15 mouse cellular contexts compared by ENCODE assay signal in genomic region chr9:63657167-63657566, GRCm38 (mm10). TPM values are rescaled to one million over a fixed set of nuclear protein-coding genes. Genes with fewer than 3 reads are reported as not detected.
DNase-seq lines count a peak whose midpoint lies in the region; ATAC-seq and TF ChIP-seq lines count a peak whose summit lies in the region.
"Had no signal": no experiment of that assay in that cellular context is flagged by ENCODE, and none has a peak within 500 bp of the region (broad histone marks: within the 10 kb centered on the region; RNA-seq: fewer than 3 reads in every experiment).

No protein-coding gene starts in this region.

- H3K4me1 ChIP-seq in heart, adult 2 months (ENCODE audit: control insufficient read depth, insufficient read depth, low read length) = peaks cover 15% of the 10 kb centered on the region
- peaks cover 17% of the 10 kb centered on the region; the same call in 1 of the 2 replicates for H3K4me1 ChIP-seq in lung, postnatal 0 days (ENCODE audit: insufficient read depth, low read depth, low read length)
- H3K4me1 ChIP-seq: liver, embryonic 12.5 days had no signal

- no peaks in the 10 kb centered on the region for H3K9me3 ChIP-seq in lung, postnatal 0 days (ENCODE audit: low read length)
- H3K9me3 ChIP-seq: embryonic facial prominence, embryonic 15.5 days; hindbrain, embryonic 15.5 days; liver, embryonic 12.5 days; midbrain, embryonic 13.5 days had no signal

- intact Hi-C loops in heart, adult 2 months (cut with DNase I) = no loop called here
- intact Hi-C loops in heart, postnatal 10 days (cut with DNase I) = no loop called here

- no peak overlapping the region for H3K4me2 ChIP-seq in lung, postnatal 0 days (replicated peaks; ENCODE audit: low read depth, low read length)
- H3K4me2 ChIP-seq: embryonic facial prominence, embryonic 15.5 days; hindbrain, embryonic 15.5 days; liver, embryonic 12.5 days; midbrain, embryonic 13.5 days had no signal

- TF ChIP-seq POLR2A in heart, adult 2 months (IDR thresholded peaks at IDR 0.05; ENCODE audit: insufficient read depth, low read depth, low read length) = no peak

- no peaks in the 10 kb centered on the region for H3K27me3 ChIP-seq in heart, adult 2 months (ENCODE audit: control insufficient read depth, insufficient read depth, low read length)
- H3K27me3 ChIP-seq in lung, postnatal 0 days (replicated peaks; ENCODE audit: insufficient read depth, low read length) = no peaks in the 10 kb centered on the region
- H3K27me3 ChIP-seq: embryonic facial prominence, embryonic 15.5 days; hindbrain, embryonic 15.5 days; liver, embryonic 12.5 days; midbrain, embryonic 13.5 days had no signal

- H3K27ac ChIP-seq in heart, adult 2 months = peak overlapping the region; percentile 17; the same call in 1 of the 2 replicates
- 0 out of 2 replicates have a peak overlapping the region, but pooled peaks have one; percentile 32 for H3K27ac ChIP-seq in lung, postnatal 0 days (ENCODE audit: low read length)
- H3K27ac ChIP-seq: embryonic facial prominence, embryonic 15.5 days; hindbrain, embryonic 15.5 days; liver, embryonic 12.5 days; midbrain, embryonic 13.5 days had no signal

- ATAC-seq in lung, postnatal 0 days = peak; percentile 68
- ATAC-seq in inflammation-experienced regulatory T-cells, adult 6 months = no peak
- ATAC-seq: activated CD4-positive, CD25-positive, alpha-beta regulatory T cell, adult 4 months; liver, embryonic 12.5 days; midbrain, embryonic 13.5 days had no signal

- DNase-seq in heart, adult 2 months = peak; percentile 39 to 53
- no peak for DNase-seq in heart, postnatal 10 days
- peak; percentile 40 to 57 for DNase-seq in adrenal gland, postnatal 36 days
- peak; percentile 53 for DNase-seq in kidney, adult 9 months
- peak; percentile 67 for DNase-seq in lung, postnatal 0 days (ENCODE audit: low spot score)
- DNase-seq in right cerebral cortex, adult 2 months (ENCODE audit: low spot score in 2 of 2) = no peak
- DNase-seq in thymus, postnatal 10 days (ENCODE audit: low spot score in 2 of 2) = no peak
- DNase-seq: cerebellum, adult 8-10 months had no signal

- no peaks in the 10 kb centered on the region for H3K79me2 ChIP-seq in heart, adult 2 months (replicated peaks; ENCODE audit: control insufficient read depth, insufficient read depth, low read length)

- TF ChIP-seq CTCF in heart, adult 2 months (IDR thresholded peaks at IDR 0.05) = no peak
- no peak for TF ChIP-seq CTCF in lung, postnatal 0 days (IDR thresholded peaks at IDR 0.05)

- H3K9ac ChIP-seq in heart, adult 2 months (ENCODE audit: low read depth, low read length) = no peak overlapping the region
- H3K9ac ChIP-seq in lung, postnatal 0 days (replicated peaks; ENCODE audit: low read depth) = no peak overlapping the region
- H3K9ac ChIP-seq: embryonic facial prominence, embryonic 15.5 days; hindbrain, embryonic 15.5 days; liver, embryonic 12.5 days; midbrain, embryonic 13.5 days had no signal

- H3K4me3 ChIP-seq in heart, adult 2 months = no peak overlapping the region
- H3K4me3 ChIP-seq in lung, postnatal 0 days (ENCODE audit: low read depth, low read length) = no peak overlapping the region
- H3K4me3 ChIP-seq: embryonic facial prominence, embryonic 15.5 days; hindbrain, embryonic 15.5 days; liver, embryonic 12.5 days; midbrain, embryonic 13.5 days had no signal

- no peaks in the 10 kb centered on the region for H3K36me3 ChIP-seq in heart, adult 2 months (ENCODE audit: control insufficient read depth, insufficient read depth, low read length)
- peaks cover 5% of the 10 kb centered on the region for H3K36me3 ChIP-seq in lung, postnatal 0 days (ENCODE audit: insufficient read depth, low read length)
- H3K36me3 ChIP-seq: hindbrain, embryonic 15.5 days had no signal

- TF ChIP-seq EP300 in heart, adult 2 months (IDR thresholded peaks at IDR 0.05; ENCODE audit: insufficient read depth, low read depth, low read length) = no peak
- peak; percentile 79 for TF ChIP-seq EP300 in lung, postnatal 0 days (IDR thresholded peaks at IDR 0.05)

- 18% methylated on average over 4 of the region's 4 CpGs for WGBS in heart, adult 2 months
- 21% methylated on average over 4 of the region's 4 CpGs for whole genome bisulfite sequencing in lung, postnatal 0 days

RNA-seq across cellular contexts. Expression of gene Aagab, which starts 54.7 kb away (rescaled TPM):
- 10 to 100 TPM; 17.0 to 19.2 TPM for total RNA-seq in heart, adult 2 months (2021)
- polyA plus RNA-seq in heart, adult 2 months (2012; rRNA removed) = 6.8 and 10.9 TPM in 2 replicates
- 10 to 100 TPM; 20.6 to 24.8 TPM for total RNA-seq in heart, postnatal 10 days (2021)
- 10 to 100 TPM; 33.4 to 34.6 TPM for total RNA-seq in adrenal gland, postnatal 36 days (2021)
- polyA plus RNA-seq in lung, postnatal 0 days (2015; fragmentation: Nextera tagmentation; extraction: Ambion mirVana) = 17.0 and 20.5 TPM in 2 replicates
- 10 to 100 TPM; 31.0 to 49.0 (median 47.8) TPM for polyA plus RNA-seq in inflammation-experienced regulatory T-cells, adult 6 months (2017; shearing (Covaris generic))

RNA-seq across cellular contexts. Expression of gene Iqch, which starts 54.9 kb away (rescaled TPM):
- not detected for total RNA-seq in heart, adult 2 months (2021)
- polyA plus RNA-seq in heart, adult 2 months (2012; rRNA removed) = 0.06 TPM in 1 of 2 replicates, not detected in the other
- total RNA-seq in heart, postnatal 10 days (2021) = not detected
- not detected for total RNA-seq in adrenal gland, postnatal 36 days (2021)
- polyA plus RNA-seq in lung, postnatal 0 days (2015; fragmentation: Nextera tagmentation; extraction: Ambion mirVana) = 0.06 and 0.24 TPM in 2 replicates
- not detected for polyA plus RNA-seq in inflammation-experienced regulatory T-cells, adult 6 months (2017; shearing (Covaris generic))
- polyA plus RNA-seq: activated CD4-positive, CD25-positive, alpha-beta regulatory T cell, adult 4 months; liver, embryonic 12.5 days; small intestine, adult 2 months had no signal

Comparison
In these comparisons a context has a peak if more than half of its experiments do, and no peak if none do; other contexts are left out.
1. DNase-seq: peak in heart, adult 2 months (2 of 2), adrenal gland, postnatal 36 days (2 of 2), kidney, adult 9 months (single experiment) and lung, postnatal 0 days (single experiment); none in heart, postnatal 10 days (0 of 2), right cerebral cortex, adult 2 months (0 of 2) and thymus, postnatal 10 days (0 of 2).